9 mouse cellular contexts compared by ENCODE assay signal in the genomic region with DNA sequence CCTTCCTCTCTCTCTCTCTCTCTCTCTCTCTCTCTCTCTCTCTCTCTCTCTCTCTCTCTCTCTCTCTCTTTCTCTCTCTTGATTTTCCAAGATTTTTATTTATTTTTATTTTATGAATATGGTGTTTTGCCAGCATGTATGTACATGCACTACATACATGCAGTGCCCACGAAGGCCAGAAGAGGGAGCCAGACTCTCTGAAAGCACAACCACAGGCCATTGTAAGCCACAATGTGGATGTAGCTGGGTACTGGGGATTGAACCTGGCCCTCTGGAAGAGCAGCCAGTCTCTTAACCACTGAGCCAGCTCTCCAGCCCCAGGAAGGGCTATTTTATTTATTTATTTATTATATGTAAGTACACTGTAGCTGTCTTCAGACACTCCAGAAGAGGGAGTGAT. TPM values are rescaled to one million over a fixed set of nuclear protein-coding genes. Genes with fewer than 3 reads are reported as not detected.
DNase-seq lines count a peak whose midpoint lies in the region; ATAC-seq and TF ChIP-seq lines count a peak whose summit lies in the region.
"Had no signal": no experiment of that assay in that cellular context is flagged by ENCODE, and none has a peak within 500 bp of the region (broad histone marks: within the 10 kb centered on the region; RNA-seq: fewer than 3 reads in every experiment).

No protein-coding gene starts in this region.

- TF ChIP-seq POLR2A in ES-Bruce4 (IDR thresholded peaks at IDR 0.05; ENCODE audit: insufficient read depth, low read length), result no peak

- DNase-seq in c-Kit-positive CD71-positive TER-119-negative erythroid progenitor cells, embryonic 14.5 days (ENCODE audit: low read depth), result peak; percentile 46
- peak; percentile 41 to 44 for DNase-seq in gastrocnemius, adult 8-10 months (ENCODE audit: low spot score in 2 of 2)
- DNase-seq in layer of hippocampus, adult 9-11 months, result peak; percentile 75
- DNase-seq in lung, postnatal 25 days (ENCODE audit: low spot score), result peak; percentile 82
- peak; percentile 18 for DNase-seq in skeletal muscle tissue, adult 2 months (ENCODE audit: low read depth, low spot score)

- H3K9ac ChIP-seq in ES-Bruce4 (ENCODE audit: low read depth, poor library complexity, severe bottlenecking), result no peak overlapping the region
- H3K9ac ChIP-seq: limb, embryonic 15.5 days had no signal

- H3K27ac ChIP-seq in ES-Bruce4 (ENCODE audit: insufficient read depth, low read length), result no peak overlapping the region
- H3K27ac ChIP-seq: limb, embryonic 15.5 days had no signal

- TF ChIP-seq CTCF in C2C12 (IDR thresholded peaks at IDR 0.05; ENCODE audit: control insufficient read depth, insufficient read depth, insufficient read length), result peak; percentile 59
- TF ChIP-seq CTCF in ES-Bruce4 (IDR thresholded peaks at IDR 0.05; ENCODE audit: low read depth, low read length), result peak; percentile 93

- no peaks in the 10 kb centered on the region for H3K9me3 ChIP-seq in ES-Bruce4 (replicated peaks; ENCODE audit: control insufficient read depth, insufficient read depth, low read length, poor library complexity, severe bottlenecking)
- H3K9me3 ChIP-seq: limb, embryonic 15.5 days had no signal

- H3K4me1 ChIP-seq in ES-Bruce4 (ENCODE audit: control insufficient read depth, insufficient read depth, low read length), result no peaks in the 10 kb centered on the region
- H3K4me1 ChIP-seq: limb, embryonic 15.5 days had no signal

- H3K4me3 ChIP-seq in C2C12 (ENCODE audit: insufficient read depth, poor library complexity, severe bottlenecking), result no peak overlapping the region
- no peak overlapping the region for H3K4me3 ChIP-seq in ES-Bruce4 (ENCODE audit: low read depth, low read length)
- H3K4me3 ChIP-seq: limb, embryonic 15.5 days had no signal

- no peak overlapping the region for H3ac ChIP-seq in C2C12 (ENCODE audit: control insufficient read depth, insufficient read length, low read depth)

- no peaks in the 10 kb centered on the region for H3K79me3 ChIP-seq in C2C12 (ENCODE audit: low read depth)

- TF ChIP-seq EP300 in ES-Bruce4 (IDR thresholded peaks at IDR 0.05; ENCODE audit: insufficient read depth, low read depth, low read length), result no peak

- H3K27me3 ChIP-seq in C2C12 (ENCODE audit: control insufficient read depth, insufficient read depth, insufficient read length) (peaks cover 17% of the 10 kb centered on the region), ES-Bruce4 (ENCODE audit: control insufficient read depth, insufficient read depth, low read length, poor library complexity, severe bottlenecking) (no peaks in the 10 kb centered on the region)
- H3K27me3 ChIP-seq: limb, embryonic 15.5 days had no signal

- H3K36me3 ChIP-seq in C2C12 (ENCODE audit: control insufficient read depth, insufficient read depth) (no peaks in the 10 kb centered on the region), ES-Bruce4 (ENCODE audit: control insufficient read depth, insufficient read depth, low read length, poor library complexity, severe bottlenecking) (no peaks in the 10 kb centered on the region)
- H3K36me3 ChIP-seq: limb, embryonic 15.5 days had no signal

- H3K79me2 ChIP-seq in C2C12 (ENCODE audit: control insufficient read depth, insufficient read depth), result no peaks in the 10 kb centered on the region

- no peak for ATAC-seq in activated CD4-positive, CD25-positive, alpha-beta regulatory T cell, adult 4 months

TF ChIP-seq in C2C12, 6 proteins besides CTCF, POLR2A, EP300 and RAD21:
- TF ChIP-seq MAX (IDR thresholded peaks at IDR 0.05) (no peak), MYOD1 (IDR thresholded peaks at IDR 0.05; ENCODE audit: control insufficient read depth, insufficient read length, low read depth) (no peak), MYOG (IDR thresholded peaks at IDR 0.05; ENCODE audit: control insufficient read depth, extremely low read depth, insufficient read length) (no peak), CEBPB (IDR thresholded peaks at IDR 0.05; ENCODE audit: low read depth) (no peak), FOSL1 (IDR thresholded peaks at IDR 0.05; ENCODE audit: insufficient read depth, low read length, poor library complexity, severe bottlenecking) (no peak), USF1 (IDR thresholded peaks at IDR 0.05; ENCODE audit: low read depth) (no peak)

RNA-seq across cellular contexts. Expression of a gene that starts 11.1 kb away (rescaled TPM):
- polyA plus RNA-seq in C2C12 (2012; fragmentation: generic; extraction: Trizol) (0.04 TPM), ES-Bruce4 (2011; ENCODE audit: insufficient read depth, insufficient read length, low read depth, missing spikeins) (not detected in 2 replicates)
- total RNA-seq in gastrocnemius, adult 8-10 months (2022), result not detected
- polyA plus RNA-seq in activated CD4-positive, CD25-positive, alpha-beta regulatory T cell, adult 4 months (2017; shearing (Covaris generic)), result under 1 TPM in 1 of 2 experiments, not detected in 1; 0.73 TPM
- polyA plus RNA-seq: limb, embryonic 15.5 days had no signal

RNA-seq across cellular contexts. Expression of a gene that starts 14.2 kb away (rescaled TPM):
- polyA plus RNA-seq in C2C12 (2012; fragmentation: generic; extraction: Trizol), result not detected
- not detected in 2 replicates for polyA plus RNA-seq in ES-Bruce4 (2011; ENCODE audit: insufficient read depth, insufficient read length, low read depth, missing spikeins)
- total RNA-seq in gastrocnemius, adult 8-10 months (2022), result not detected
- not detected for polyA plus RNA-seq in activated CD4-positive, CD25-positive, alpha-beta regulatory T cell, adult 4 months (2017; shearing (Covaris generic))
- polyA plus RNA-seq: limb, embryonic 15.5 days had no signal

RNA-seq across cellular contexts. Expression of a gene that starts 27.8 kb away (rescaled TPM):
- polyA plus RNA-seq in C2C12 (2012; fragmentation: generic; extraction: Trizol) (not detected), ES-Bruce4 (2011; ENCODE audit: insufficient read depth, insufficient read length, low read depth, missing spikeins) (not detected in 2 replicates)
- not detected for total RNA-seq in gastrocnemius, adult 8-10 months (2022)
- not detected for polyA plus RNA-seq in activated CD4-positive, CD25-positive, alpha-beta regulatory T cell, adult 4 months (2017; shearing (Covaris generic))
- polyA plus RNA-seq: limb, embryonic 15.5 days had no signal

RNA-seq across cellular contexts. Expression of a gene that starts 28.7 kb away (rescaled TPM):
- polyA plus RNA-seq in C2C12 (2012; fragmentation: generic; extraction: Trizol), result 0.95 TPM
- polyA plus RNA-seq in ES-Bruce4 (2011; ENCODE audit: insufficient read depth, insufficient read length, low read depth, missing spikeins), result 0.45 TPM in 1 of 2 replicates, not detected in the other
- total RNA-seq in gastrocnemius, adult 8-10 months (2022), result not detected
- not detected for polyA plus RNA-seq in activated CD4-positive, CD25-positive, alpha-beta regulatory T cell, adult 4 months (2017; shearing (Covaris generic))

RNA-seq across cellular contexts. Expression of a gene that starts 52.0 kb away (rescaled TPM):
- polyA plus RNA-seq in C2C12 (2012; fragmentation: generic; extraction: Trizol) (not detected), ES-Bruce4 (2011; ENCODE audit: insufficient read depth, insufficient read length, low read depth, missing spikeins) (not detected in 2 replicates)
- not detected for total RNA-seq in gastrocnemius, adult 8-10 months (2022)
- polyA plus RNA-seq in activated CD4-positive, CD25-positive, alpha-beta regulatory T cell, adult 4 months (2017; shearing (Covaris generic)), result not detected

Comparison
In these comparisons a context has a peak if more than half of its experiments do, and no peak if none do; other contexts are left out.
1. DNase-seq: peak in every context shown above with its lines; median percentile 82 in lung, postnatal 25 days; 75 in layer of hippocampus, adult 9-11 months; 46 in c-Kit-positive CD71-positive TER-119-negative erythroid progenitor cells, embryonic 14.5 days; 42 in gastrocnemius, adult 8-10 months; 18 in skeletal muscle tissue, adult 2 months.